Mouse (Mus musculus): Measurements from ENCODE around the gene Ahcyl2.

DNA sequence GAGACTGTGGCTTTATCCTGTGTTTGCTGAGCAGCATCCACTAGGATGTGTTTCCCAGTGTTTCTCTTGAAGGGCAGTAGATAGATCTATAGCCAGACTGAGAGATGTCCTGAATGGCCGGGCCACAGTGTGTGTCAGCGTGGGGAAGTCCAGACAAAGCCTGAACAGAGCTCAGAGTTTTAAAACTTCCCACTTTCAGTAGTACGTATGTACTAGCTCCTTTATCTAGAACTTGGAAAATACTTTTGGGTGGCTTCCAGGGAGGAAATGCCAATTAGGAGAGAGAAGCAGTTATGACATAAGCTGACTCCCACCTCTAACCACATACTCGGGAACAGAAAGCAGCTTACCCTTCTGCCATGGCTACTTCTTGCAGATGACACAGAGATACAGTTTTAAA, 172.6 kb downstream of the Ahcyl2 start:
- TF ChIP-seq CTCF (IDR thresholded peaks at IDR 0.05; ENCODE audit: borderline replicate concordance, extremely low read depth, insufficient read depth, insufficient read length) (no peak), POLR2A (IDR thresholded peaks at IDR 0.05; ENCODE audit: borderline replicate concordance, extremely low read depth, insufficient read depth, insufficient read length, poor library complexity, severe bottlenecking) (no peak)
